Mouse (Mus musculus) natural killer cell, adult 2 months (primary cell): ENCODE results near the gene Col26a1.

Experiments
- DNase-seq, 2 experiments: peaks; one replicate each; pipeline ENCODE4 v3.0.0; 2022; ENCODE audit warnings: low spot score in 2 of 2

Col26a1 gene

DNA sequence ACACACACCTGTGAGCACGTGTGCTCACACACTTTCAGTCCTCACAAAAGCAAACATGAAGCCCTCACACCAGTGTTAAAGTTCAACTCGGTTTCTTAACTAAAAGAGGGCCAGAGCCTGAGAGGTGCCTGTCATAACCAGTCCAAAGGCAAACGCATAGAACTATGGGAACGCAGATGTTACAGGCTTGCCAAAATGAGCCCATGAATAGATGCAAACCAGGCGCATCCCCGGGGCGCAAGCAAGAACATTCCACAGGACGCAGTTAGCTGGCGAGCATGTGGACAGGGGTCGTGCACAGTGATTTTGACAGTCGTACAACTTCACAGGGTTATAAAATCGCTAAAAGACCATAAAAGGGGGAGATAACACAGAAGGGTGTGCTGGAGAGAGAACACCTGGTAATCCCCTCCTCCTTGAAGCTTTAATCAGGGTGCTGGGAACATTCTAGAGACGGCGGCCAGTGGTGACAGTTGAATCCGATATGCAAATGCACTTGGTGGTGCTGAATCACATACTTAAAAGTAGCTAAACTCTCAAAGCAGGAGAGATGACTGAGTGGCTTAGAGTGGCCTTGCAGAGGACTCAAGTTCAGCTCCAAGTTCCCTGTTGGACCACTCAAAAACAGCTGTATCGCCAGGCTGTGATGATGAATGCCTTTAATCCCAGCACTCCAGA, 76.5 kb downstream of the Col26a1 start:
- DNase-seq, result no peak

DNA sequence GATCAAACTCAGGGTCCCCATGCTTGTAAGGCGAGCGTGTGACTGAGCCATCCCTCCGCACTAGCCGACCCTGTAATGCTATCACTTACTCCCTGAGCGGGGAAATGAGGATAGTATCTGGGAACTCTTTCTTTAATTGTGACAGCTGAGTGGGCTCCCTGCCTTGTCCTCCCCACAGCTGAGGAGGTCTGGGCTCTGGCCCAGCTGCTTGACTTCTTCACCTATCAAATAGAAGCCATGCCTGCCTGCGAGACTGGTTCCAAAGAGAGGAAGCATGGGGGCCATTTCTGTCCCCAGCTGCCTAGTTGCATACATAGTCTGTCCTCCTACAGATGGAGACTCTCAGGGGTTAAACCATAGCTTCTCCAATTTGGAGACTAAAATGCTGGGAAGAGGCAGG, 78.0 kb downstream of the Col26a1 start:
- DNase-seq, result no peak

GRCm38 (mm10) chr5:136804246-136804645, 78.8 kb downstream of the Col26a1 start:
- no peak for DNase-seq

DNA sequence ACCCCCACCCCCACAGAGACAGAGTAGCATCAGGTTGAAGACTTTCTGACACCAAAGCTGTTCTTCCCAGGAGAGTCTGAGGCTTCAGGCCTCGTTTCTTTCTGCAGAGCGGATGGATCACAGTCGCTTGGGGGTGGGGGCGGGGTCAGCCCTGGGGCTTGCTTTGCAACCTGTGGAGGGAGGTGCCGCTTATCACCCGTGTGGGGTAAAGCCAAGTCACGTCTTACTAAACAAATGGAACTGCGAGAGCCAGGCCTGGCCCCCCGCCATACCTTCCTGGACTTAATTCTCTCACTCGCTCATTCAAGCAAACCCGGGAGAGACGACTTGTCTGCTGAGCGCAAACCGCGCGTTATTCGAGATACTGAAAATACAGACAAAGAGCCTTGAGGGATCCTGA, 80.3 kb downstream of the Col26a1 start:
- no peak for DNase-seq

DNA sequence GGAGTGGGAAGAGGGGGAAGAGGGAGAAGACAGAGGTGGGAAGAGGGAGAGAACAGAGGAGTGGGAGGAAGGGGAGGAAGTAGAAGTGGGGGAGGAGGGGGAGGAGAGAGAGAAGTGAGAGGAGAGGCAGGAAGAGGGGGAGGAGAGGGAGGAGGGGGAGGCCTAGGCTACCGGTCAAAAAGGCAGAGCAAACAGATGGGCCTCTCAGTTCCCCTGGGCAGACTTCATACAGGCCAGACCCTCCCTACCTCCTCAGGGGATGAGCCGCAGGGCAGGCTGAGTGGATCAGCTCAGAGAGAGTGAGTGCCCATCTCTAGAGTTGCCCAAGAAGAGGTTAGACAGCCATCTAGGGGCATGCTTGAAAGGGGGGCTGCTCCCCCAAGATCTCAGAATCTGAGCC, 86.1 kb downstream of the Col26a1 start:
- DNase-seq, result no peak

DNA sequence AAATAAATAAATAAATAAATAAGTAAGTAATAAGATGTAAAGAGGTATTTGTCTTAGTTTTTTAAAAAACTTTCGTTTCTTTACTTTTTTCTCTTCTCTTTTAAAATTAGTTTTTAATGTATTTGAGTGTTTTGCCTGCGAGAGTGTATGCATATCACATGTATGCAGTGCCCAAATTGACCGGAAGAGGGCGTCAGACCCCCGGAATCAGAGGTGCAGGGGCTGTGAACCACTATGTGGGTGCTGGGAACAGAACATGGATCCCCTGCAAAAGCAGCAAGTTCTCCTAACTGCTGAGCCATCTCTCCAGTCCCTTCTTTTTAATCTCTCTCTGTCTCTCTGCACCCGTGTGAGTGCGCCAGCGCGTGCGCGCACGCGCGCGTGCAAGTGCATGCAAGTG, 89.2 kb downstream of the Col26a1 start:
- no peak for DNase-seq

DNA sequence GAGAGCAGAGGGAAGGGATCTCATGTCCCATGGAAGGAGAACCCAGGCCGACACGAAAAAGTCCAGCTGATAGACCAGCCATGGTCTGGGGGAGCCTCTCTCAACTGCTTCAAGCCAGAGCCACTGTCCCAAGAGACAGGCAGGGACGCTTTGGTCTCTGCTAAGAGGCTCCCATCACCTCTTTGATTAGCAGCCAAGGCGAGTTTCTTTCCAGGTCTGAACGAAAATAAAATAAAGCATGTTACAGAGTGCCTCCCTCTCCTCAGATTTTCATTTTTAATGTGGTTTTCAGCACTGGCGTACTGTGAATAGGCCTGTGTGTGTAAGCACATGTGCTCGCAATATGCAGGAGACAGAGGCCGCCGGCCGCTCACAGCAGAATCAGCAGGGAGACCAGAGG, 90.5 kb downstream of the Col26a1 start:
- DNase-seq, result no peak

GRCm38 (mm10) chr5:136791204-136791603, 91.8 kb downstream of the Col26a1 start:
- no peak for DNase-seq

- DNase-seq, result peak; percentile 65 to 79
These were observed 92.3 kb downstream of the Col26a1 start for GRCm38 (mm10) chr5:136790570-136791196.

DNA sequence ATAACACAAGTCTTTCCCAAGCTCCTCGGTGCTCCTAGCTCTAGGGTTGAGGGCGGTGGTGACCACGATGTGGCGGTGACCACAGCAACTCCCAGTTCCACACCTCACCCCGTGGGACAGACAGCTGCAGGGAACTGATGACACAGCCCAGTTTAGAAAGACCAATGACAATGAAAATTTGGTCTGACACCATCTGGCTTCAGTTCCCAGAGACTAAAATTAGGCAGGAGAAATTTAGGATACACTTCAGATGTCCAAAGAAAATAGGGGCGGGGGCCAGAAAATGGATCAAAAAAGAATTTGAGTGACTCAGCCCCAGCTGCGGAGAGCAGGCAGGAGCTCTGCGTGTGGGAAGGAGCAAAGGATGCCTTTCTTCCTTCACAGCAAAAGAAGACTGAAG, 98.5 kb downstream of the Col26a1 start:
- no peak for DNase-seq

DNA sequence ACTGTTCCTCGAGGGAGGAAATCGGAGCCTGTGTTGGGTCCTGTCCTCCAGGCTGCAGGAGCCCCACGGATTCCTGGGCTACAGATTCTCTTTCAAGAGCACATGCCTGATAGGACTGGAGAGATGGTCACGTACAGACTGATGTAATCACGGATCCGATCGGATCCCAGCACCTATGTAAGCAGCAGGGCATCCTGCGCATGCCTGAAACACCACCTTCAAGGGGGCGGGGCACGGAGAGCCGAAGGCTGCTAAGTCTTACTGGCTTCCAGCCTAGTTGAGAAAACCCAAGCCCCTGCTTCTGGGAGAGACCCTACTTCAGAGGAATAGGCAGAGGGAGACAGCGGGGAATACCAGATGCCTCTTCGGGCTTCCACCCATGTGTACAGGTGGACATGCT, 100.4 kb downstream of the Col26a1 start:
- no peak for DNase-seq

DNA sequence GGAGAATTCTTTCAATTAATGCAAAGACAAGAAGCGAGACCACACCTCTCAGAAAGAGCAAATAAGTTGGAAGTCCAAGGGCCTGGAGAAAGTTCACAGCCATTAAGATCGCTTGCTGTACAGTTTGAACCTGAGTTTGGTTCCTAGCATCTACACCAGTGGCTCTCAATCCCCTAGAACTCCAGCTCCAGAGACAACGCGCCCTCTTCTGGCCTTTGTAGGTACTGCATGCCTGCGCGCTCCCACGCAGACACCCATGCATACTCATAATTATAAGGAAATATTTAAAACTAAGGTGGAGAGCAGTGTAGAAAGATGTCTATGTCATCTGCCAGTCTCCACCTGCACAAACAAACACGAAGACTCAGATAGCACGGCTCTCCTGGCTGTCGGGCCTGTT, 102.5 kb downstream of the Col26a1 start:
- DNase-seq, result peak in 1 of 2 experiments; percentile 46

DNA sequence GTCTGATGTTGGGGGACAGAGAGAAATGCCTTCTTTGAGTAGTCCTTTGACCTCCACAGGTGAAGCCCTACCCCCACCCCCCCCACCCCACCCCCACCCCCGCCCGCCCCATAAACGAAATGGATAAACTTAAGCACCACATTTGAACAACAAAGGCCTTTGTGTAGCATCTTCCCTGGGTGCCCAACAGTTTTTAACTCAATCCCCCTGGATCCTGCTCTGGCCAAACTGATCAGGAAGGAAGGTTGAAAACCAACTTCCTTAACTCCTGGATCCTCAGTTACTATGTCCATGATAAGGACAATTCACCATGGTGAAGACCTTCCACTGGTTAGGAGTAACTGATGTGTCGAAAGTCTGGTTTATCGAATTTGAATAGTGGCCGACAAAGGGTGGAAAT, 103.1 kb downstream of the Col26a1 start:
- no peak for DNase-seq

DNA sequence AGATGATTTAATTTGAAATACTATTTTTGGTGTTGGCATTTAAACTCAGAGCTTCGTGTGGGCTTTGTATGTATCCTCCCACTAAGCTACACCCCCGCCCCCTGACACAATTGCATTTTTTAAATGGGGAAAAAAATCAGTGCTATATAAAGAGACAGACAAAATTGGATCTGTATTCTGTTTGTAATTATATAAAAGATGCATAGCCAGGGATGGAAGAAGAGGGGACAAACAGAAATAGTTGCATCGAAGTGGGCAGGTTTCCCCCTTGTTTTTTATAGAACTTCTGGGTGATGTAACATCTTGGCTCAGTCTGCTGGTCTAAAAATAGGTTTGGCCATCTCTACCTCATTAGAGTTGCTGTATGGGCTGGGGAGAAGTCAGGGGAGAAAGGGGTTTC, 107.5 kb downstream of the Col26a1 start:
- no peak for DNase-seq

DNA sequence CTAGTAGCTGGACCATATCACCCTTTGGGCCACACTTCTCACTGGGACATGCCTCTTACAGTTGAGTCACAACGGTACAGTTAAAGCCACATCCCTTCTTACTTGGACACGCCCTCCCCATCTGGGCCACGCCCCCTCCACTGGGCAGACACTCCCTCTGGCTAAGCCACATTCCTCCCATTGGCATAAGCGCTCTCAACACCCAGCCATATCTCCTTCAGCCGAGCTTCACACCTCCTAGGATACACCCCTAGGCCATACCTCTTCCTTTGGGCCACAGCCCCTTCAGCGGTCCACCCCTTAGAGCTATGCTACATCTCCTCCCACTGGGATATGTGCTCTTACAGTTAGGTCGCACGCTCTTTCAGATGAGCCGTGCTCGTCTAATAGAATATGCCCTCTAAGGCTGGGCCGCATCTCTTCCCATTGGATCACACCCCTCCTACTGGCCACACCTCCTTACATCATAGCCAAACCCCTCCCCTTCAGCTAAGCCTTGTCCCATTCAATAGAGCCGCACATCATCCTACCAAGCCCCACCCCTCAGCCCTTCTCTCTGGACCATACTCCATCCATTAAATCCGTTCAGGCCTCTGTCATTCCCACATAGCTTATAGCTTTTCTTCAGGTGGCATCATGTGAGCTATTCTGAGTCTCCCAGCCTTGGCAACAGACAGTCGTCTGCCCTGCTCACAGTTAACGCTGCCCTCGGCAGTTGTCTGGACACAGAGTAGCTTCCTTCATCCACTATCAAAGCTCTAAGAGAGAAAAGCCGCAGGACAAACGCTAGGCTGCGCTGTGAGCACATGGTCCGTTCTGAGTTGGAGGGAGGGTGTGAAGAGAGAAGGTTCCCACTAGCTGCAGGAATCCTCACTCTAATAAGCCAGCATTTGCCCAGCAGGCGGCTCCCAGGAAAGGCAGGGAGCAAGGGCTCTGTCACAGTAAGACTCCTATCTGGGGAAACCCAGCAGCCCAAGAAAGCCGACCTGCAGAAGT, 109.7 kb downstream of the Col26a1 start:
- no peak for DNase-seq

GRCm38 (mm10) chr5:136771132-136771531, 111.9 kb downstream of the Col26a1 start:
- no peak for DNase-seq

GRCm38 (mm10) chr5:136767304-136767703, 115.7 kb downstream of the Col26a1 start:
- DNase-seq, result no peak

GRCm38 (mm10) chr5:136764157-136764669, 118.8 kb downstream of the Col26a1 start:
- DNase-seq, result no peak

GRCm38 (mm10) chr5:136760345-136760744, 122.7 kb downstream of the Col26a1 start:
- no peak for DNase-seq

DNA sequence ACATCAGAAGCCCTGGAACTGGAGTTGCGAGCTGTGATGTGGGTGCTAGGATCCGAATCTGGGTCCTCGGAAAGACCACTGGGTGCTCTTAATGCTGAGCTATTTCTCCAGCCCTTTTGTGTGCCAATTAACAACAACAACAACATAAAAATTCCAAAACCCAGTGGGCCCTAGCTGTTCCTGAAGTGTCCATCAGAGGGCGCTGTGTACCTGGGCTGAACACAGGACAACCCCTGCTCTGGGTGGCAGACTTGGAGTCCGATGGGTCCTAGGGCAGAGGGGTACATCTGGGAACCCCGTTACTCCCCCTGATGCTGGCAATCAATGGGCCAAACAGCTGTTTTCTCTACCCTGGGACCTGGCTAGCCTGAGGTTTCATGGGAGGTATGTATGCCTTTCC, 123.2 kb downstream of the Col26a1 start:
- no peak for DNase-seq

DNA sequence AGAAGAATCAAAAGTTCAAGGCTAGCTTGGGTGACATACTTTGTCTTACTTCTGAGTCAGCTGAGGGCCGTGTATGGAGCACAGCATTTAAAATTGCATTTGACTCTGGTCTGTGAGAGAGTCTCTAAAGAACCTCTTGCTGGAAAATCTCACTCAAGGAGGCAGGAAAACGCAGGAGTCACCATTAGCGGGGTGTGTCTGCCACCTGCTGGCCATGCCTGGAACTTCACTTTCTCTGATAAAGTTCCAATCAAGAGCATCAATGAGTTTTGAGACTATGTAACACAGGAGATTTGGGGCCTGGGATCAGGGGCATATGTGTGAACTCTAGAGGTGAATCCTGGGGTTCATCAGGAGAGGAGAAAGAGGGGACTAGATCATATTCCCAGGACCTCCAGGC, 127.3 kb downstream of the Col26a1 start:
- DNase-seq, result peak; percentile 20 to 42

DNA sequence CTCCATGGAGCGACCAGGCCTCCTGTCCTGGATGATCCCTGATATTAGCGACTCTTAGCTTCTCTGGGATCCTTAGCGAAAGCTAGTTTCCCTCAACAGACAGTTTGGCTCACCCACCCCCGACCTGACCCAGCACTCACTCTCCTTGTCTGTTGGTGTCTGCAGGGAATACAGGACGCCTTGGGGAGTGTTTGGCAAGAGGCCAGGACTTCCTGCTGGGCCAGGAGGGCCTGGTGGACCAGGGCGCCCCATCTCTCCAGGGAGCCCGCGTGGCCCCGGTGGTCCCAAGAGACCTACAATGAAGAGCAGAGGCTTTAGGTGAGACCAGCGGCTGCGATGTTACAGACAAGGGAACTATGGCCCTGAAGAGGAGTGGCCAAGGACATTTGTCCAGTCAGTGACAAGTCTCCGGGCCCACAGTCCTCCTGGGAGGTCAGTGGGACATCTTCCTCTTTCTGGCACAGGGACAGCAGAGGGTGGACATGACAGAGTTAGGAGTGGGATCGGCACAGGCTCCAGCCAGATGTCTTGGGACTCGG, 128.9 kb downstream of the Col26a1 start:
- DNase-seq, result no peak
